In the genomic region with DNA sequence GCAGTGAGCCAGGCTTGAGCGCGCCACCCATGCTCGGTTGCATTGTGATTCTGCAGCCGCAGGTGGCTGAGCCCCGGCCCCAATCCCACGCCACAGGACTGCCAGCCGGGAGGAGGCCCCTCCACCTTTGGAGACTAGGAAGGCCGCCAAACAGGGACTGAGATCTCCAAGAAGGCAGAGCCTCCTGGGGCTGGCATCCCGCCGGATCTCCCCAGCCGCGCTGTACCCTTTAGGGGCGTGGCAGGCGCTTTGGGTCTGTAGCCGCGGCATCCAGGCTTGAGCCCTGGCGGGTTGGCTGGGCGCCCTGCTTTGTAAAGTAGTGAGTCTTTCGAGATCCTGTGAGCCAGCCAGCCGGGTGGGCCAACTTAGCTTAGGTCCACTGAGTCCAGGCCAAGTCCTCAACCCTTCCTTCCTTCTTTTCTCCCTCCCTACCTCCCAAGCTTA, we compare ENCODE assay signal across 9 mouse cellular contexts. TPM values are rescaled to one million over a fixed set of nuclear protein-coding genes. Genes with fewer than 3 reads are reported as not detected.
DNase-seq lines count a peak whose midpoint lies in the region; ATAC-seq and TF ChIP-seq lines count a peak whose summit lies in the region.
"Had no signal": no experiment of that assay in that cellular context is flagged by ENCODE, and none has a peak within 500 bp of the region (broad histone marks: within the 10 kb centered on the region; RNA-seq: fewer than 3 reads in every experiment).

No protein-coding gene starts in this region.

- peak; percentile 65 for DNase-seq in lung, embryonic 14.5 days
- no peak for DNase-seq in lung, adult 2 months
- peak; percentile 82 for DNase-seq in embryonic facial prominence, embryonic 14.5 days (ENCODE audit: low spot score)
- peak; percentile 50 for DNase-seq in kidney, adult 9 months
- peak; percentile 88 for DNase-seq in right cerebral cortex, postnatal 4 days
- DNase-seq in ovary, postnatal 36 days (ENCODE audit: low spot score): no peak
- DNase-seq in urinary bladder, postnatal 10 days (ENCODE audit: low spot score): no peak

- no peak for TF ChIP-seq CTCF in lung, embryonic 14.5 days (IDR thresholded peaks at IDR 0.05; ENCODE audit: low read depth)
- TF ChIP-seq CTCF in lung, adult 2 months (IDR thresholded peaks at IDR 0.05; ENCODE audit: insufficient read depth, low read length): no peak

- 0 out of 2 replicates have a peak, but pooled peaks have one; percentile 26 for ATAC-seq in lung, embryonic 14.5 days (ENCODE audit: insufficient read depth)
- ATAC-seq in embryonic facial prominence, embryonic 14.5 days (ENCODE audit: low read depth): peak; percentile 65
- no peak for ATAC-seq in limb, embryonic 12.5 days (ENCODE audit: insufficient number of reproducible peaks, insufficient read depth, low FRiP score, low TSS enrichment, low read depth)

- TF ChIP-seq POLR2A in lung, adult 2 months (IDR thresholded peaks at IDR 0.05; ENCODE audit: borderline replicate concordance, extremely low read depth, low read depth, low read length): no peak

- H3K27me3 ChIP-seq in lung, embryonic 14.5 days (ENCODE audit: insufficient read depth, low read length): peaks cover 96% of the 10 kb centered on the region
- peaks cover 93% of the 10 kb centered on the region for H3K27me3 ChIP-seq in embryonic facial prominence, embryonic 14.5 days (replicated peaks; ENCODE audit: control insufficient read depth, insufficient read depth, low read length)
- H3K27me3 ChIP-seq in limb, embryonic 12.5 days: peaks cover 95% of the 10 kb centered on the region

- no peaks in the 10 kb centered on the region for H3K36me3 ChIP-seq in lung, embryonic 14.5 days (ENCODE audit: insufficient read depth)
- H3K36me3 ChIP-seq in embryonic facial prominence, embryonic 14.5 days (ENCODE audit: control insufficient read depth, insufficient read depth, low read length): no peaks in the 10 kb centered on the region
- H3K36me3 ChIP-seq in limb, embryonic 12.5 days: no peaks in the 10 kb centered on the region
- H3K36me3 ChIP-seq: liver, embryonic 15.5 days had no signal

- H3K9me3 ChIP-seq in lung, embryonic 14.5 days (ENCODE audit: low read depth, low read length): no peaks in the 10 kb centered on the region
- no peaks in the 10 kb centered on the region for H3K9me3 ChIP-seq in embryonic facial prominence, embryonic 14.5 days (ENCODE audit: control insufficient read depth, low read length)
- no peaks in the 10 kb centered on the region for H3K9me3 ChIP-seq in limb, embryonic 12.5 days
- H3K9me3 ChIP-seq: liver, embryonic 15.5 days had no signal

- H3K9ac ChIP-seq in lung, embryonic 14.5 days: no peak overlapping the region
- H3K9ac ChIP-seq in embryonic facial prominence, embryonic 14.5 days (ENCODE audit: low read depth, low read length): no peak overlapping the region
- no peak overlapping the region for H3K9ac ChIP-seq in limb, embryonic 12.5 days (replicated peaks)
- H3K9ac ChIP-seq: liver, embryonic 15.5 days had no signal

- H3K4me1 ChIP-seq in lung, embryonic 14.5 days (ENCODE audit: insufficient read depth): no peaks in the 10 kb centered on the region
- H3K4me1 ChIP-seq in lung, adult 2 months (ENCODE audit: control insufficient read depth, insufficient read depth, low read length): no peaks in the 10 kb centered on the region
- H3K4me1 ChIP-seq in embryonic facial prominence, embryonic 14.5 days (ENCODE audit: control insufficient read depth, insufficient read depth, low read length): peaks cover 7% of the 10 kb centered on the region
- peaks cover 9% of the 10 kb centered on the region for H3K4me1 ChIP-seq in limb, embryonic 12.5 days (replicated peaks)
- H3K4me1 ChIP-seq: liver, embryonic 15.5 days had no signal

- H3K4me2 ChIP-seq in lung, embryonic 14.5 days: peak overlapping the region; percentile 47
- peak overlapping the region; percentile 47 for H3K4me2 ChIP-seq in embryonic facial prominence, embryonic 14.5 days (ENCODE audit: low read depth, low read length)
- peak overlapping the region; percentile 39 for H3K4me2 ChIP-seq in limb, embryonic 12.5 days
- H3K4me2 ChIP-seq: liver, embryonic 15.5 days had no signal

- WGBS in lung, embryonic 14.5 days: under 1% methylated on average over 20 of the region's 20 CpGs
- 2% methylated on average over 20 of the region's 20 CpGs for WGBS in lung, adult 2 months
- 1% methylated on average over 15 of the region's 20 CpGs for WGBS in embryonic facial prominence, embryonic 14.5 days
- WGBS in limb, embryonic 12.5 days: under 1% methylated on average over 20 of the region's 20 CpGs

- no peak overlapping the region for H3K27ac ChIP-seq in lung, embryonic 14.5 days (ENCODE audit: low read depth)
- no peak overlapping the region for H3K27ac ChIP-seq in embryonic facial prominence, embryonic 14.5 days (replicated peaks; ENCODE audit: low read depth, low read length)
- H3K27ac ChIP-seq in limb, embryonic 12.5 days: no peak overlapping the region
- H3K27ac ChIP-seq: liver, embryonic 15.5 days had no signal

- H3K4me3 ChIP-seq in lung, embryonic 14.5 days (ENCODE audit: low read depth, low read length): peak overlapping the region; percentile 15; the same call in 1 of the 2 replicates
- no peak overlapping the region for H3K4me3 ChIP-seq in lung, adult 2 months (replicated peaks; ENCODE audit: extremely low read depth, low read depth, low read length)
- peak overlapping the region; percentile 26 for H3K4me3 ChIP-seq in embryonic facial prominence, embryonic 14.5 days (ENCODE audit: low read depth, low read length)
- H3K4me3 ChIP-seq in limb, embryonic 12.5 days (replicated peaks): peak overlapping the region; percentile 17; the same call in 1 of the 2 replicates
- H3K4me3 ChIP-seq: liver, embryonic 15.5 days had no signal

RNA-seq across cellular contexts. Expression of a gene that starts 7.7 kb away (rescaled TPM):
- polyA plus RNA-seq in lung, embryonic 14.5 days (2014; fragmentation: Nextera tagmentation; extraction: Ambion mirVana): 4.0 and 5.0 TPM in 2 replicates
- polyA plus RNA-seq in lung, adult 2 months (2012; rRNA removed): 14.2 and 16.0 TPM in 2 replicates
- polyA plus RNA-seq in embryonic facial prominence, embryonic 14.5 days (2014; fragmentation: Nextera tagmentation; extraction: Ambion mirVana): 4.3 and 5.1 TPM in 2 replicates
- 0.52 and 0.90 TPM in 2 replicates for polyA plus RNA-seq in limb, embryonic 12.5 days (2016; fragmentation: Nextera tagmentation; extraction: Ambion mirVana)
- polyA plus RNA-seq: liver, embryonic 15.5 days had no signal

Comparison
In these comparisons a context has a peak if more than half of its experiments do, and no peak if none do; other contexts are left out.
1. DNase-seq: peak in lung, embryonic 14.5 days (single experiment), embryonic facial prominence, embryonic 14.5 days (single experiment), kidney, adult 9 months (single experiment) and right cerebral cortex, postnatal 4 days (single experiment); none in lung, adult 2 months (single experiment), ovary, postnatal 36 days (single experiment) and urinary bladder, postnatal 10 days (single experiment).
2. Peak in every context shown above with its lines, with median percentiles within 50 percentile points of each other: H3K4me2 ChIP-seq.